Mouse (Mus musculus) MEL (cell line): Measurements from ENCODE around the gene Parp11. TPM values are rescaled to one million over a fixed set of nuclear protein-coding genes. Genes with fewer than 3 reads are reported as not detected.

Source experiments
- DNase-seq: peaks from one replicate; pipeline ENCODE4 v3.0.0; 2011; ENCODE audit warnings: low read depth, low spot score
- H3K27ac ChIP-seq: 2 replicates; pipeline ENCODE4 v1.5.1; 2012; ENCODE audit warnings: low read depth, mild to moderate bottlenecking, control low read depth, low read length, moderate library complexity; ENCODE audit not compliant: control insufficient read depth
- H3K27me3 ChIP-seq, 2 experiments: fragments of 150-350 bp in 1 of 2; sonication (generic) in 1 of 2; 2 replicates each; pipeline ENCODE4 v1.6.1; 2012; ENCODE audit warnings: low read length in 2 of 2, mild to moderate bottlenecking in 2 of 2, improper control_type of control experiment in 1 of 2, moderate library complexity in 1 of 2; ENCODE audit not compliant: insufficient read depth in 2 of 2, control insufficient read depth in 1 of 2
- H3K36me3 ChIP-seq, 2 experiments: 2 replicates each; pipeline ENCODE4 v1.6.1; 2012 to 2014; ENCODE audit warnings: low read length in 2 of 2, improper control_type of control experiment in 1 of 2, inconsistent platforms in 1 of 2, mild to moderate bottlenecking in 1 of 2; ENCODE audit not compliant: insufficient read depth in 2 of 2, control insufficient read depth in 1 of 2
- H3K4me1 ChIP-seq, 2 experiments: fragments of 150-350 bp in 1 of 2; sonication (generic) in 1 of 2; 2 replicates each; pipeline ENCODE4 v1.6.1; 2012; ENCODE audit warnings: low read length in 2 of 2, improper control_type of control experiment in 1 of 2, mild to moderate bottlenecking in 1 of 2; ENCODE audit not compliant: insufficient read depth in 2 of 2, control insufficient read depth in 1 of 2
- H3K4me3 ChIP-seq, 2 experiments: fragments of 150-350 bp in 1 of 2; sonication (generic) in 1 of 2; 2 replicates each; pipeline ENCODE4 v1.5.1; 2012; ENCODE audit warnings: low read depth in 2 of 2, low read length in 2 of 2, mild to moderate bottlenecking in 2 of 2, moderate library complexity in 2 of 2, control low read depth in 1 of 2, improper control_type of control experiment in 1 of 2; ENCODE audit not compliant: control insufficient read depth in 1 of 2, insufficient read depth in 1 of 2
- H3K79me2 ChIP-seq: 2 replicates; pipeline ENCODE4 v1.6.1; 2012; ENCODE audit warnings: mild to moderate bottlenecking, low read length, moderate library complexity; ENCODE audit not compliant: control insufficient read depth, poor library complexity, insufficient read depth
- H3K9ac ChIP-seq: 2 replicates; pipeline ENCODE4 v1.6.1; 2012; ENCODE audit warnings: low read depth, mild to moderate bottlenecking, control low read depth, low read length, moderate library complexity; ENCODE audit not compliant: control insufficient read depth, poor library complexity, severe bottlenecking
- H3K9me3 ChIP-seq: fragments of 150-350 bp; sonication (generic); replicated peaks from 2 replicates; pipeline ENCODE4 v1.6.1; 2012; ENCODE audit warnings: mild to moderate bottlenecking, low read length, improper control_type of control experiment, moderate library complexity; ENCODE audit not compliant: insufficient read depth
- CHD2 ChIP-seq: IDR thresholded peaks from 2 replicates; pipeline ENCODE4 v1.6.1; 2011; ENCODE audit warnings: low read length, improper control_type of control experiment
- E2F4 ChIP-seq: IDR thresholded peaks from 2 replicates; pipeline ENCODE4 v1.6.1; 2011; ENCODE audit warnings: low read depth, low read length, improper control_type of control experiment, borderline replicate concordance
- EP300 ChIP-seq, 2 experiments: IDR thresholded peaks; 2 replicates each; pipeline ENCODE4 v1.6.1; 2011; ENCODE audit warnings: improper control_type of control experiment in 2 of 2, low read length in 2 of 2, low read depth in 1 of 2, mild to moderate bottlenecking in 1 of 2
- ETS1 ChIP-seq: IDR thresholded peaks from 2 replicates; pipeline ENCODE4 v1.6.1; 2012; ENCODE audit warnings: low read depth, mild to moderate bottlenecking, inconsistent platforms, low read length, improper control_type of control experiment, moderate library complexity
- GABPA ChIP-seq: IDR thresholded peaks from 2 replicates; pipeline ENCODE4 v1.6.1; 2012; ENCODE audit warnings: low read depth, mild to moderate bottlenecking, inconsistent platforms, low read length, improper control_type of control experiment, moderate library complexity
- MAX ChIP-seq: IDR thresholded peaks from 2 replicates; pipeline ENCODE4 v1.6.1; 2011; ENCODE audit warnings: low read length, improper control_type of control experiment
- MAZ ChIP-seq: IDR thresholded peaks from 2 replicates; pipeline ENCODE4 v1.6.1; 2012; ENCODE audit warnings: low read depth, mild to moderate bottlenecking, inconsistent platforms, low read length, improper control_type of control experiment
- MEF2A ChIP-seq: IDR thresholded peaks from 2 replicates; pipeline ENCODE4 v1.6.1; 2014; ENCODE audit warnings: low read depth, mild to moderate bottlenecking, inconsistent platforms, low read length, improper control_type of control experiment; ENCODE audit not compliant: poor library complexity, insufficient replicate concordance, severe bottlenecking; ENCODE audit errors: extremely low read depth
- MXI1 ChIP-seq: IDR thresholded peaks from 2 replicates; pipeline ENCODE4 v1.6.1; 2011; ENCODE audit warnings: mild to moderate bottlenecking, low read depth, low read length, improper control_type of control experiment
- MYC ChIP-seq: IDR thresholded peaks from 2 replicates; pipeline ENCODE4 v1.6.1; 2011; ENCODE audit warnings: low read depth, mild to moderate bottlenecking, low read length, improper control_type of control experiment, moderate library complexity
- NELFE ChIP-seq: IDR thresholded peaks from 2 replicates; pipeline ENCODE4 v1.6.1; 2011; ENCODE audit warnings: low read depth, low read length, improper control_type of control experiment
- NRF1 ChIP-seq: IDR thresholded peaks from 2 replicates; pipeline ENCODE4 v1.6.1; 2014; ENCODE audit warnings: low read depth, mild to moderate bottlenecking, inconsistent platforms, low read length, improper control_type of control experiment, moderate library complexity; ENCODE audit not compliant: poor library complexity, insufficient read depth, severe bottlenecking
- POLR2AphosphoS2 ChIP-seq: IDR thresholded peaks from 2 replicates; pipeline ENCODE4 v1.6.1; 2011; ENCODE audit warnings: low read length, improper control_type of control experiment
- POLR2AphosphoS5 ChIP-seq: IDR thresholded peaks from 2 replicates; pipeline ENCODE4 v1.6.1; 2012; ENCODE audit warnings: low read depth, borderline replicate concordance, mild to moderate bottlenecking, inconsistent platforms, low read length, moderate library complexity, mixed read lengths
- SIN3A ChIP-seq: IDR thresholded peaks from 2 replicates; pipeline ENCODE4 v1.6.1; 2012; ENCODE audit warnings: low read length, improper control_type of control experiment, inconsistent platforms
- SMC3 ChIP-seq: IDR thresholded peaks from 2 replicates; pipeline ENCODE4 v1.6.1; 2011; ENCODE audit warnings: low read depth, low read length, improper control_type of control experiment
- TAL1 ChIP-seq: IDR thresholded peaks from 2 replicates; pipeline ENCODE4 v1.6.1; 2012; ENCODE audit warnings: mild to moderate bottlenecking, inconsistent platforms, low read length, moderate library complexity, mixed read lengths
- TBP ChIP-seq: IDR thresholded peaks from 2 replicates; pipeline ENCODE4 v1.8.0; 2011; ENCODE audit warnings: low read depth, low read length, improper control_type of control experiment
- ZMIZ1 ChIP-seq: IDR thresholded peaks from 2 replicates; pipeline ENCODE4 v1.6.1; 2012; ENCODE audit warnings: low read depth, mild to moderate bottlenecking, inconsistent platforms, low read length, improper control_type of control experiment, moderate library complexity
- polyA plus RNA-seq, 2 experiments: library from polyadenylated mRNA; stranded (reverse) in 1 of 2; unstranded in 1 of 2; fragments of >175 nt in 1 of 2; fragments of >200 nt in 1 of 2; gene quantifications; 2 replicates each; pipeline versions ENCODE4 v1.2.1 to v1.2.4; 2012; ENCODE audit warnings: low replicate concordance in 2 of 2, low read depth in 1 of 2; ENCODE audit not compliant: insufficient read length in 2 of 2, insufficient read depth in 1 of 2, missing spikeins in 1 of 2
- total RNA-seq: library from RNA; depleted of rRNA; stranded (reverse); fragments of 300-350 nt; gene quantifications from 2 replicates; pipeline ENCODE4 v1.2.3, GENCODE M21; 2012

Gene Parp11
- total and polyA plus RNA-seq, 3 experiments: 5.9 to 8.2 TPM; not detected in 1

GRCm38 (mm10) chr6:127425095-127425494 is 21.5 kb upstream of the Parp11 start:
- Histone ChIP-seq H3K4me1 (no peaks in the 10 kb centered on the region), H3K27ac (no peak overlapping the region), H3K36me3 (no peaks in the 10 kb centered on the region), H3K9me3 (no peaks in the 10 kb centered on the region), H3K27me3 (peaks cover 0 to 3% of the 10 kb centered on the region in 2 experiments; a peak in 3 of 4 replicates), H3K79me2 (no peaks in the 10 kb centered on the region), H3K4me3 (no peak overlapping the region), H3K9ac (no peak overlapping the region)
- TF ChIP-seq POLR2AphosphoS5 (no peak), GABPA (no peak), TAL1 (no peak), POLR2AphosphoS2 (no peak), SIN3A (no peak), ZMIZ1 (no peak), EP300 (IDR thresholded peaks at IDR 0.05; ENCODE audit: low read depth in 1 of 2, low read length in 2 of 2) (no peak), TBP (no peak), MAX (no peak), MXI1 (no peak), ETS1 (no peak), CHD2 (no peak), MYC (no peak)
- DNase-seq: no peak

- H3K27me3 ChIP-seq: peaks cover 0 to 3% of the 10 kb centered on the region in 2 experiments; a peak in 3 of 4 replicates
- TF ChIP-seq E2F4 (no peak), NELFE (no peak), SMC3 (no peak)
- H3K79me2 ChIP-seq: no peaks in the 10 kb centered on the region
- H3K9ac ChIP-seq: no peak overlapping the region
- H3K27ac ChIP-seq: no peak overlapping the region
- no peaks in the 10 kb centered on the region; a peak in 1 of 4 replicates for H3K36me3 ChIP-seq
- DNase-seq: no peak
- H3K4me1 ChIP-seq: 0 out of 4 replicates have a peak, but pooled peaks cover 0 to 2% of the 10 kb centered on the region in 2 experiments
- no peaks in the 10 kb centered on the region for H3K9me3 ChIP-seq
- H3K4me3 ChIP-seq: no peak overlapping the region
These were observed 15.9 kb upstream of the Parp11 start for GRCm38 (mm10) chr6:127430716-127431115.

- H3K79me2 ChIP-seq: no peaks in the 10 kb centered on the region
- H3K9me3 ChIP-seq: no peaks in the 10 kb centered on the region
- no peak overlapping the region for H3K9ac ChIP-seq
- peaks cover 0 to 3% of the 10 kb centered on the region in 2 experiments; a peak in 3 of 4 replicates for H3K27me3 ChIP-seq
- no peak for DNase-seq
- TF ChIP-seq NRF1 (no peak), TAL1 (no peak), MAZ (no peak), MEF2A (no peak), MYC (no peak), MXI1 (no peak)
- no peak overlapping the region for H3K27ac ChIP-seq
- H3K4me1 ChIP-seq: 0 out of 4 replicates have a peak, but pooled peaks cover 0 to 2% of the 10 kb centered on the region in 2 experiments
- H3K4me3 ChIP-seq: no peak overlapping the region
- no peaks in the 10 kb centered on the region; a peak in 1 of 4 replicates for H3K36me3 ChIP-seq
These were observed 15.4 kb upstream of the Parp11 start for GRCm38 (mm10) chr6:127431196-127431766.
